Mouse (Mus musculus) lung, postnatal 4 days (tissue): ENCODE measurements around the gene Taar6.

Source experiments
- DNase-seq, 2 experiments: peaks; one replicate each; pipeline ENCODE4 v3.0.0; 2021

The Taar6 gene

DNA sequence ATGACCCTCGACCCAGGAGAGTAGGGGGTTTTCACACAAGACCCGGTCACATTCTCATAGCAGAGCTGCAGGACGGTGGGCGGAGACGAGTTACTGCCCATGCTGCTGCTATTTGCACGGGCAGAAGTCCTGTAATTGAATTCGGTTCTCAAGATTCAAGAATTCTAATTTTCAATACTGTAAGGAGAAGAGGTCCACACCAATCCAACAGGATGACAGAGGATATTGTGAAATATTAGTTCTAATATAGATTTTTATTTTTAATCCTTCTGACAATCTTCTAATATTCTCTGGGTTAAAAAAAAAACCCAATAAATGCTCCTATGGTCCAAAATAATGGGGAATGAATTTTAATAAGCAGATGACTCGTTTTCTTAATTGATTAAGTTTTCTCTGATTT is at the start of gene Taar6:
Taar6 (minus strand) TSS at position 101 of the 400 bp plus-strand sequence.
- DNase-seq, result no peak

DNA sequence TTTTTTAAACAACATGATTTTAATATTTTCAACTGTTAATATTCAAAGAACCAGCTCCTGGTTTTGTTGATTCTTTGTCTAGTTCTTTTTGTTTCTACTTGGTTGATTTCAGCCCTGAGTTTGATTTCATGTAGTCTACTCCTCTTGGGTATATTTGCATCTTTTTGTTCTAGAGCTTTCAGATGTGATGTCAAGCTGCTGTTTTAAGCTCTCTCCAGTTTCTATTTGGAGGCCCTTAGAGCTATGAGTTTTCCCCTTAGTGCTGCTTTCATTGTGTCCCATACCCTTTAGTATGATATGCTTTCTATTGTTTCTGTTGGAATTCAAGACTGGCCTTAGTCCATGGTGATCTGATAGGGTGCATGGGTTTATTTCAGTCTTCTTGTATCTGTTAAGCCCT is 45.9 kb upstream of the Taar6 start:
- DNase-seq, result no peak

DNA sequence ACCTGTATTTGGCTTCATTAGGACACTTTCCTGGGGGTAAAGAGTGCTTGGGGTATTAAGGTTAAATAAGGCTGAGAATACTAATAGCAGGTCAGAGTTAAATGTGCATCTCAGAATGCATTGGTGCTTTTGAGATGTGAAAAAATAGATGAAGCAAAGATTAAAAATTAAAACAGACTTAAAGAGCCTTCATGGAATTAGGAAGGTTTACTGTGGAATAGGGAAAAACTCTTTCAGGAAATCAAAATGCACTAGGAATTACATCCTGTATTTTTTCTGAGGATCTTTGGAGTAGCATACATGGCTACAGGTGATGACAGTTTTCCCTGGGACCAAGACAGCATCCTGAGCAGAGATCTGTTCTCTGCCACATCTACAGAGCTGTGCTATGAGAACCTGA is 41.5 kb upstream of the Taar6 start, which contains the start of gene Taar7d:
Taar7d (plus strand) TSS at position 301 of the 400 bp plus-strand sequence.
- no peak for DNase-seq

DNA sequence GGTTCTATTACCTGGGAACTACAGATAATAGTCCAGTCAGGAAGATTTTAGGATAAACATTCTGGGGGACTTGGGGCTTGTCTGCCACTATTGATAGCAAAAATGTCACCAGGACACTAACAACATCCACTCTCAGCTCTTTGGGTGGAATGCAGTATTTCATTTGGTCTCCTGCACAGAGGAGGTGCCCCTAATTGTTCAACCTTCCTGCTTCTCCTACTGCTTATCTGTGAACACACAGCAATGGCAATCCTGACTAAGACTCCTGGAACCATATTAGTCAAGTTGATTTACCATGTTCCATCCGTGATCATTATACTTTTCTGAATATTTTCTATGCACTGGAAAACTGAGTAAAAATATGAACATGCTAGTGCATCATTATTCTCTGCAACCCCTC is 22.7 kb upstream of the Taar6 start:
- no peak for DNase-seq

DNA sequence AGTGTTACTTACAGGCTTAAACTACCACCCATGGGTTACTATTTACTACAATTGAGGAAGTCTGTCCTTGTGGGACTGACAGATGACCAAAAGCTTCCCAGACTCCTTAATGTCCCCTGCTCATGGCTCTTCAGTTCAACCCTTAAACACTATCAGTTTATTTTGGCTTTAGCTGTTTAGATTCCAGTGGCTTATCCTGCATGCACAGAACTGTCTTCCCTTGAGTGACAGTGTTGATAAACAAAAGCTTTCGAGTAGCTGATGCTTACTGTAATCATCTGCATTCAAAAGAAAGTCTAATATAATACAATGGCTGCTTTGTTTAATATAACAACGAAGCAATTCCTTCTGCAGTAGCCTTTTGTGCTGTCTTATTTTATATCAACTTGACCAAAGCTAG is 21.6 kb upstream of the Taar6 start:
- DNase-seq, result no peak

DNA sequence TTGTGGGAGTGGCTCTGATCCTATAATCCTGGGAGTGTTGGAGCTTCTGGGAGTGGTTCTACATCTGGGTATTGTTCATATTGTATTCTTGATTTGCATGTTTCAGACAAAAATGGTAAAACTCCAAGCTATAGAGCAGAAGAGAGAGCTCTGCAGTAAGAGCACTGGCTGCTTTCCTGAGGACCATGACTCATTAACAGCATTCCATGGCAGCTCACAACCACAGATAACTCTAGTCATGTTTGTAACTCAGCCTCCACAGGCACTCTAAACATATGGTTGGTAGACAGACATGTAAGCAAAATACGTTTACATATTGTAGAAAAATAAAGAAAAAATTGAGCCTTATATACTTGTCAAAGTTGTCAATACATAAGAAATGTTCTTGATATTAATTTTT is 21.0 kb upstream of the Taar6 start:
- DNase-seq, result no peak

DNA sequence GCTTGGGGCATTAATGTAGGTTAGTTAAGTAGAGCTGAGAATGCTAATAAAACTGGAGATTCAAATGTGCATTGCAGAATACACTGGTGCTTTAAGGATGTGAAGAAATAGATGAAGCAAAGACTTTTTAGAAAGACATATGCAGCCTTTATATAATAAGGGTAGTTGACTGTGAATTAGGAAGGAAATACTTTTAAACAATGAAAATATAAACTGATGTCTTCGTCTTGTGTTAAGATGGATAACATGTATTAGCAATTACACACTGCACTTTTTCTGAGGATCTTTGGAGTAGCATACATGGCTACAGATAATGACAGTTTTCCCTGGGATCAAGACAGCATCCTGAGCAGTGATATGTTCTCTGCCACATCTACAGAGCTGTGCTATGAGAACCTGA is 14.2 kb upstream of the Taar6 start, which contains the start of gene Taar7b:
Taar7b (plus strand) TSS at position 301 of the 400 bp plus-strand sequence.
- DNase-seq, result no peak

DNA sequence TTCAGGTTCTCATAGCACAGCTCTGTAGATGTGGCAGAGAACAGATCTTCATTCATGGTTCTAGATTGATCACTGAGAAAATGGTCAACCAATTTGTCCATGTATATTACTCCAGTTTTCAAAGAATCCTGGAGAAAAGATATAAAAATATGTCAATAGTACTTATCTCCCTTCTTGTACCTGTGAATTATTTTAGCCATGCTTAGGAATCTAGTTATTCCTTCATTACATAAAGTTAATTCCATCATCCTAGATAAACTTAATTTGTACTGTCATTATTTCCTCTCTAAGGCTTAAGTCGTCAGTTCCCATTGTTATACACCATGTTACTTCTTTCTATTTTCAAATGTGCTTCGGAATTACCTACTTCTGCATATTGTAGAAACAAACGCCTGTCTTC is 7.9 kb upstream of the Taar6 start, which contains the start of gene Taar7a:
Taar7a (minus strand) TSS at position 101 of the 400 bp plus-strand sequence.
- DNase-seq, result no peak

DNA sequence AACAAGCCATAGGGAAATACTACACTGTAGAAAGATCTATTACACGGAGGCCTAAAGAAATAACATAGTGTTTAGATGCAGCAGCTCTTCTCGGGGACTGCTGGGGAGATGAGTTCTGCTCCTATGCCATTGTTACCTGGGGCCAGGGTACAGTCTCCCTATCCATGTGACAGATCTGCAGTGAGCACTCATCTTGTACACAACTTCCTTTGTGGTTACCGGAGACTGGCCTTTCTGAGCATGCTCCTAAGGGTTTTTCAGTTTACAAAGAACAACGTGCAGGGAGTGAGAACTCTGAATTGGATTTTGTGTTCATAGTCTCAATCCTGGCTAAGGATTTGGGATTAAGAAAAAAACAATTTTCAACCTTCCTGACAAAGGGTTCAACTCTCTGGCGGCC is 973 bp upstream of the Taar6 start:
- DNase-seq, result no peak

DNA sequence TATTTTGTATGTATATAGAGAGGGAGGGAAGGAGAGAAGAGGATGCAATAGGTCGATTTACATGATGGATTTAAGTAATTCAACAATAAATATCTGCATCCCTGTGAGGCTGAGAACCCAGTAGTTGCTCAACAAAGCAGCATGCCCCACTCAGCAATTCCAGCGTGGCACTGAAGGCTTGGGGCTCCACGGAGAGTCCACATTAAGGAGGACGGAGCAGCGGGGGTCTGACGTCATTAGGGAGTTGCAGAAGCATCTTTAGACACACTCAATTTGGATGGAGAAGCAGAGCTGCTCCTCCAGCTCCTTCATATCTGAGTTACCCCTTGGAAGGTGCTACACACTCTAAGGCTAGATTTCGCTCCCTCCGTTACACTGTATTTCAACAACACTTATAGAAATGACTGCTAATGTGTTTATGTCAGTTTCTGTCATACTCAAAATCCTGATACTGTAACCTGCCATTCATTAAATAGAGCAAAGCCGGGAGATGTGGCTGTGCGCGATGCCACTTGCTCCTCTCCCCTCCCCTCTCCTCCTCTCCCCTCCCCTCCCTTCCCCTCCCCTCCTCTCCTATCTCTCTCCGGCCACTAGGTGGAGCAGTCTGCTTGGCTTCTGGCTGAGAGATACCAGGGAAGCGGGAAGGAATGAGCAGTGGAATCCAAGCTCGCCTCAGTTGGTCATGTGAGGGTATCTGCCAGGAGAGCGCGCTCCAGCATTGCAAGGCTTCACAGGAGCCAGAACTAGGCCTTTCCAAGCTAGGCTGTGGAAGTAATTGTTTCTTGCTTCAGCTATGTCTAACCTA is 6.3 kb downstream of the Taar6 start:
- peak; percentile 67 to 79 for DNase-seq

DNA sequence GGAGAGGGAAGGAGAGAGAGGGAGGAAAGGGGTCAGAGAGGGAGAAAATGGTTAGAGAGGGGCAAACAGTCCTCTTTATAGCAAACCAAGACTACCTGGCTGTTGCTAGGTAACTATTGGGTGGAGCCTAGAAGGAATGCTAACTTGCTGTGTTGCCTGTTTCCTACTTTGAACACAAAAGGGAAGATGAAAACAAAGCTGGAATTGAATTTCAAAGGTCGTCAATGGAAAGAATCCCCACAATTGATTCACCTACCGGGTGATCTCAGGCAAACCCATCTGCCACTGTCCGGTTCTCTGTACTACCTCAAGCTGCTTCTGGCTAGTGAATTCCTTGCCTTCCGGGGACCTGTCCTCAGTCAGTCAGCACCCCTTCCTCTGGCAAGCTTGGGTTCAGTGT is 7.5 kb downstream of the Taar6 start:
- DNase-seq, result no peak

DNA sequence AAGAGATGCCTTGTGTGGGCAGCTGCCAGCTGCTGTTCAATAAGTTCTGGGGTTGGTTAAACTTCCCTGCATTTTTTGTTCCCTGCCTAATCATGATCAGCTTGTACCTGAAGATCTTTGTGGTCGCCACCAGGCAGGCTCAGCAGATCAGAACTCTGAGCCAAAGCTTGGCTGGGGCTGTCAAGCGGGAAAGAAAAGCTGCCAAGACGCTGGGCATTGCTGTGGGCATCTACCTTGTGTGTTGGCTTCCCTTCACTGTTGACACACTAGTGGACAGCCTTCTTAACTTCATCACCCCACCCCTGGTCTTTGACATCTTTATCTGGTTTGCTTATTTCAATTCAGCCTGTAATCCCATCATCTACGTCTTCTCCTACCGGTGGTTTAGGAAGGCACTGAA is 14.2 kb downstream of the Taar6 start:
- DNase-seq, result no peak

DNA sequence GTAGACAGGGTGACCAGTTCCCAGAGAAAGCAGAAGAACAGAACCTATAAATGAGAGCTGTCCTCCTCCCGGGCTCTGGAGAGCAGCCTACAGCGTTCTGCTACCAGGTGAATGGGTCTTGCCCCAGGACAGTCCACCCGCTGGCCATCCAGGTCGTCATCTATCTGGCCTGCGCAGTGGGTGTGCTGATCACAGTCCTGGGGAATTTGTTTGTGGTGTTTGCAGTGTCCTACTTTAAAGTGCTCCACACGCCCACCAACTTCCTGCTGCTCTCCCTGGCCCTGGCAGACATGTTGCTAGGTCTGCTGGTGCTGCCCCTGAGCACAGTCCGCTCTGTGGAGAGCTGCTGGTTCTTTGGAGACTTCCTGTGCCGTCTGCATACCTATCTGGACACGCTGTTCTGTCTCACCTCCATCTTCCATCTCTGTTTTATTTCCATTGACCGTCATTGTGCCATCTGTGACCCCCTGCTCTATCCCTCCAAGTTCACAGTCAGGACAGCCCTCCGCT is 14.7 kb downstream of the Taar6 start, which contains the start of gene Taar5:
Taar5 (plus strand) TSS at position 51 of the 510 bp plus-strand sequence.
- DNase-seq, result no peak

DNA sequence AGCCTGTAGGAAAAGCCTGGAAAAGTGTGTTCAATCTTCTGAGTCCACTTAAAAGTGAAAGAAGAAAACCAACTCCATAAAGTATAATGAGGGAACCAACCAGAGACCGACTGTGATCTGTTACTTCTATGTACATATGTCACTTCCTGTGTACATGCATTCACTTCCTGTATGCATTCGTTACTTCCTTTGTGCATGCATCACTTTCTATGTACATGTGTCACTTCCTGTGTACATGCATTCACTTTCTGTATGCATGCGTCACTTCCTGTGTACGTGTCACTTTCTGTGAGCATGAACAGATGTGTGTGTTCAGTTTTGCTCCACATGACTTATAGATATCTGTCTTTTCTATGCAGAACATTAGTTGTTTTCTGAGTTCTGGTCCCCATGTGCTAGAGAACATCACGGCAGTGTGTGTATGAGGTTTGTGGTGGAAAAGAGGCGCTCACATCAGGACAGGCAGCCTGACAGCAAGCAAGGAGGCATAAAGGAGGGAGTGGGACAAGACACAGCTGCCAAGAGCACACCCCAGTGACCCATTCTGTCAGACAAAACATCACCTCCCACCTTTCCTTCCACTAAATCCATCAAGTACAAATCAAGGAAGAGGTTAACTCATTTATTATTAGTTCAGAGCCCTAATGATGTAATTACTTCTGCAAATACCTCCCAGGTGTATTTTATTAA is 20.4 kb downstream of the Taar6 start:
- no peak for DNase-seq

DNA sequence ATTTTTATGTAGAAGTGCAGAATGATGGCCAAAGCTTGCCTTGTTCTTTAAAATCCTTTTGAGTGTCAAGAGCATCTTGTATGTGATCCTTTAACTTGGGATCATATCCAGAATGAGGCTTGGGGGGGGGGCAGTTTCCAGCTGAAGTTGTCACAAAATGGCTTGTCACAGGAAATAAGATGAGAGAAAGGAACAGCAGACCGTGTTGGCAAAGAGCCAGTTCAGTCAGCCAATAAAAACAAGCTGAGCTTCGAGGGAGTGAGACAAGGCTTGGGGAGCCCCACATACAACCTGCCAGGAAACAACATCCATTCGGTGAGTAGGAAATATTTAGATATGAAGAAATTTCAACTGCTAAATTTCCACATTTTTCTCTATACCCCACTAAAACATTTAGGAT is 22.0 kb downstream of the Taar6 start:
- DNase-seq, result no peak

DNA sequence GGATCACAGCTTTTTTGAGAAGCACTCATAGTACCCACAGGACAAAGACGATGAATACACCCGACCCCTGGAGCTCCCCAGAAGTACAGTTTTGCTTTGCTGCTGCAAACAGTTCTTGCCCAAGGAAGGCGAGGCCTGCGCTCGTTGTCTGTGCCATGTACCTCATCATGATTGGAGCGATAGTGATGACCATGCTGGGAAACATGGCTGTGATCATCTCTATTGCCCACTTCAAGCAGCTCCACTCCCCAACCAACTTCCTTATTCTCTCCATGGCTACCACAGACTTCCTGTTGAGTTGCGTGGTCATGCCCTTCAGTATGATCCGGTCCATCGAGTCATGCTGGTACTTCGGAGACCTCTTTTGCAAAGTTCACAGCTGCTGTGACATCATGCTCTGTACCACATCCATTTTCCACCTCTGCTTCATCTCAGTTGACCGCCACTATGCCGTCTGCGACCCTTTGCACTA is 25.0 kb downstream of the Taar6 start, which contains the start of gene Taar4:
Taar4 (plus strand) TSS at position 51 of the 472 bp plus-strand sequence.
- DNase-seq, result no peak

DNA sequence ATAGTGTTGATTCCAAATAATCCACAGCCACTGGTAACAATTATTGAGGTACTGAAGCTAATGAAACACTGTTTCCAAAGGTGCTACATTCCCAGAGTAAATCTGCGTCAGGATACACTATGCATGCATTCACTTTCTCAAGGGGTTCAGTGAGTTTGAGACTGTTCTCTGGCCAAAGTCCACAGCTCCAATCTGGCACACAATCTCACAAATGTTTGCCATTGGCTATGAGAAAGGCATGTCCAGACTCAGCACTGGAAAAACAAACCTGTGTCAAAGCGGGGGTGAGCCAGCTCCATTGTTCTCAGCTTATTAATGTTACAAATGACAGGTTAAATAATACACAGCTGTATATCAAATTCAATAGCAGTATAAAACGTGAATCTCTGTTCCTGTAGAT is 26.4 kb downstream of the Taar6 start:
- no peak for DNase-seq

DNA sequence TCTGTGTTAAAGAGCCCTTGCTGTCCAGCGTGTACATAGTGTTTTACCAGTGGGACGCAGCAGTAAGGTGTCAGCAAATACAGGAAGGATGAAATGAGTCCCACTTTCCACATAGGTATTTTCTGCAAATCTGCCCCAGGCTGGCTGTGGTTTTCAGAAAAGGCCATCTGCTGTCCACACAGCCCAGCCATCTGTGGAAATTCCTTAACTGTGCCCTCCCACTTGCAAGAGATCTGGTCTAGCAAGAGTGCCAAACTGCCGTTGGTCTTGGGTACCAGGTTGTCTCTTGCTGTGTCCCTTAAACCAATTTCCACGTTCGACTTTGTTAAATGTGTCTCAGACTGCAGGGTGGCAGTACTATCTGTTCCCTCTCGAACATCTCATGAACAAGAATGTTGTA is 33.7 kb downstream of the Taar6 start:
- no peak for DNase-seq

DNA sequence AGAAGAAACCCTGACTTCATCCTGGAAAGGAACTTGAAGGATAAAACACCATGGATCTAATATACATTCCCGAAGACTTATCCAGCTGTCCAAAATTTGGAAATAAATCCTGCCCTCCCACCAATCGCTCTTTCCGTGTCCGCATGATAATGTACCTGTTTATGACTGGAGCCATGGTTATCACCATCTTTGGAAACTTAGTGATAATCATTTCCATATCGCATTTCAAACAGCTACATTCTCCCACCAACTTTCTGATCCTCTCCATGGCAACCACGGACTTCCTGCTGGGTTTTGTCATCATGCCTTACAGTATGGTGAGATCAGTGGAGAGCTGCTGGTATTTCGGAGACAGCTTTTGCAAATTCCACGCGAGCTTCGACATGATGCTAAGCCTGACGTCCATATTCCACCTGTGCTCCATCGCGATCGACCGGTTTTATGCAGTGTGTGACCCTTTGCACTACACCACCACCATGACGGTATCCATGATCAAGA is 35.9 kb downstream of the Taar6 start, which contains the start of gene Taar3:
Taar3 (plus strand) TSS at position 51 of the 498 bp plus-strand sequence.
- DNase-seq, result no peak

DNA sequence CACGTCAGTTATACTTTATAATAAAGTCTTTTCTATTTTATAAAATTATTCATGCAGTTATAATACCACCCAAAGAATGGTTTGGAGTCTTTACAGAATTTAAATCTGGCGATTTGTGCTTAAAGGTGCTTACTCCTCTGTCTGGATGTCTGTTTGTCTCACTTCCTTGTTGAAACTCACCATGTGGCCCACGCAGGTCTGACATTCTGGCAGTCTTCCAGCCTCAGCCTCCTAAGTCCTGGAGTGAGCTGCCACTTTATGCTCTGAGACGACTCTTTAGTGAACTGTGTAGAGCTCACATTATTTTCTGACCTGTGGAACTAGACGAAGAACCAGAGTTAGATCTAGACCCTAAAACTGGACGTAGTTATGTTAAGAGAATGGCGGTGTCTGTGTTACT is 37.4 kb downstream of the Taar6 start:
- DNase-seq, result no peak

DNA sequence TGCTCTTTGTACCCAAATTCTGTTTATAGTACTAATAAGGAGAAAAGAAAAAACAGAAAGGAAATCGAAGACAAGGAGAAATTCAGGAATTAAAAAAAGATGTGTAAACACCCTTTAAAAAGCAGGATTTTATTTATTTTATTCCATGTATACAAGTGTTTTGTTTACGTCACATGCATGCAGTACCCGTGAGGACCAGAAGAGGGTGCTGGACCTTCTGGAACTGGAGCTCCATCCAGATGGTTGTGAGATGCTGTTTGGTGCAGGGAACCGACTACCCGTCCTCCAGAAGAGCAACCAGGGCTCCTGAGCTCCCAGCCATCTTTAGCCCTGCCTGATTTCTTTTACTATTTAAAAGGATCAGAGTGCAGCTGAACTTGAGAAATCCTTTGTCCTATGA is 43.0 kb downstream of the Taar6 start:
- DNase-seq, result peak in 1 of 2 experiments; percentile 6

DNA sequence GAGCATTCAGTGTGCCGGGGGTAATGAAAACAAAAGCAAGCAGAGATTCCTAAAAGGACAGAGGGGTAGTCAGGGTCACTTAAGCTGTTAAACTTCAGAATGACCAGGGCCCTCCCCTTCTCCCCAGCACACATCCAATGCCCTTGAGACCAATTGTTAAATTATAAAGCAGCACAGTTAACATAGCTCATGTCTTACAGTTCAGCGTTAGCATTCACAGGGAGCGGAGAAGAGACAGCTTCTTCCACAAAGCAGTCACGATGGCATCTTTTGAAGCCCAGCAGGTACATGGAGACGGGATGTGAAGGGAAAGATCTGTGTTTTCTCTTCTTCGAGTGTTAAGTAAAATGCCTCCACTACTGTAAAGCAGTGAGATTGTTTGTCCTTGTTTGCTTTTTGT is 47.1 kb downstream of the Taar6 start, which contains the start of gene Taar2:
Taar2 (plus strand) TSS at position 261 of the 400 bp plus-strand sequence.
- no peak for DNase-seq

DNA sequence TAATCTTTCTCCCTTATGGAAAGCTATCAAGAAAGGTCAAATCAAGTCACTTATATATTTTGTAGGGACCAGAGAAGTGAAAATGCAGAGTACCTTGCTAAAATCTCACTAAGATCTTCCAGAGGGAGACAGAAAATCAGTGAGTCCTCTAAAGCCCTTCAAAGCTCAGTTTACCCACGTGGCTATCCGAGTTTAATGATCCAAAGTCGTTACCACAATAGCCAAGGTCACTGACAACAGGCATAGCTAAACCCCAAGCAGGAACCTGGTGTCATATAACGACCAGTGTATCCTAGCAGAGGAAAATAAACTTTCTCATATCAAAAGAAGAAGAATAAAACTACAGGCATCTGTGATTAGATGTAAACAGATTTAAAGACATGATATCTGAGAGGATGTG is 47.8 kb downstream of the Taar6 start:
- no peak for DNase-seq
